Mouse (Mus musculus) embryo, embryonic 10.5 days (tissue): Measurements from ENCODE around the gene Fam178b.
"Not testable (repeated sequence)": the region's sequence is repeated elsewhere in the genome, so short reads cannot be mapped to it uniquely, and the experiment has no call there.

Experiments
- DNase-seq: peaks from one replicate; pipeline ENCODE4 v3.0.0-alpha.2; 2015; ENCODE audit warnings: low spot score

Gene Fam178b

DNA sequence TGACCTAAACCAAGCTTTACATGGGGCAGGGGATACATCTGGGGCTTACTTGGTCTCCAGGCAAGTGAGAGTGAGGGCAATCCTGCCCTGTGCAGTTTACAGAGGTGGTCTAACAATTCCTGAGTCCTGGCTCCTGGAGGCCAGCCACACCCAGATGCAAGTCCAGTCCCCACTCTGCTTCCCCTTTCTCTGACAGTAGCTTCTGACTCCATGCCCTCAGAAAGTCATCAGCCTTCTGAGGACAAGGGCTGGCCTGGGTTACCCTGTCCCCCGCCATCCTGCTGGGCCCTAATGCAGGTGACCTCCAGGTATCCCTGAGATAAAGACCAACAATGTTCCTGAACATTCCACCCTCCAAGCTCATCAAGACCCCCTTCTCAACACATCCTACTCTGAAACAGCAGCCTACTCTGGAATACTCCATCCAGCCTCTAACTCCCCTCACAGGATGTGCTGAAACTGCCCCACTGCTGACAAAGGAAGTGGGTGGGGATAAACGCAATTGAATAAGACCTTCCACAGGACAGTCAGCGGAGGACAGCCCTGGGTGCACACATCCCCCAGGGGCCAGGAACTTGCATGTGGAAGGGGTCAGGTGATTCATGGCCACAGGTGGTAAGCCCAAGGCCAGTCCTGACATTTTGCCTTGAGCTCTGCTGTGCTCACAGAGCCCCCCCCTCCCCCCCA lies 52.8 kb downstream of the Fam178b start:
- DNase-seq: no peak

DNA sequence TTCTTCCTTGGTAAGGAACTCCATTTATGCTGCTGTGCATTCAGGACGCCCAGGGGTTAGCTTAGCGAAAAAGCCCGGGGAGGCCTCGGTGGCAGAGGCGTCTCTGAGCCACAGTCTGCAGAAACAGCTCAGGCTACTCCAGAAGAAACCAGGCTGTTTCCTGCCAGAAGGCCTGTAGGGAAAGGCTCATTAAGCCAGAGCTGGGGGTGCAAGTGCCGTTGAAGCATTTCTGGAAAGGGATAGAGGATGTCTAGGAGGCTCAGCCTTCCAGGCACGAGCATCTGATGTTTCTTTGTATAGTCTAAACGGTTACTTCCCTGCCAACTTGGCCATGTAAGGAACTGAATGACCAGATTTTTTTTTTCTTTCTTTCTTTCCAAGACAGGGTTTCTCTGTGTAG lies 54.4 kb downstream of the Fam178b start:
- DNase-seq: no peak

DNA sequence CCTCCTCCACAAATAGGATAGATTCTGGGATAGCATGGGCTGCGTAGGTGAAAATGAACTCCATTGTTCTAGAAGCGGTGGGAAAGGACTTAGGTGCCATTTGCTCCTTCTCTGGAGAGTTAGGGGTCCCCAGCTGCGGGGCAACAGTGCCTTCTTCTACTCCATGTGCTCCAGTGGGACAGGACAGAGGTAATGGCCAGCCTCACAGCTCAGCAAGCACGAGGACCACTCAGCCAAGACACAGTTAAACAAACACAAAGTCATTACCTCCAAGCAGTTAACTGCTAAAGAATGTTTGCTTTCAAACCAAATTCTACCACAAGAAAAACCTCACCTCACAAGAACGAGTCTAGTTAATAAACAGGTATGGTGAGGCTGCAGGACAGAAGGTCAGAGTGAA lies 57.5 kb downstream of the Fam178b start:
- DNase-seq: no peak

DNA sequence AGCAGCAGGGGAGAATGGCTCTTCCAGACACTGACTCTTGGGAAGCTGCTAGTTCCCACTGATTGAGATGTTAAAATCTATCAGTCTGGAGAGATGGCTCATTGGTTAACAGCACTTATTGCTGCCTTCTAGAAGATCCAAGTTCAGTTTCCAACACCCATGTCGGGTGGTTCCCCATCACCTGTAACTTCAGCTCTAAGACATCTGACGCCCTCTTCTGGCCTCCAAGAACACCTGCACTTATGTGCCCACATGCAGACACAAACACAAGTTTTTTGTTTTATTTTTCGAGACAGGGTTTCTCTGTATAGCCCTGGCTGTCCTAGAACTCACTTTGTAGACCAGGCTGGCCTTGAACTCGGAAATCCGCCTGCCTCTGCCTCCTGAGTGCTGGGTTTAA lies 67.0 kb downstream of the Fam178b start:
- DNase-seq: not testable (repeated sequence)

DNA sequence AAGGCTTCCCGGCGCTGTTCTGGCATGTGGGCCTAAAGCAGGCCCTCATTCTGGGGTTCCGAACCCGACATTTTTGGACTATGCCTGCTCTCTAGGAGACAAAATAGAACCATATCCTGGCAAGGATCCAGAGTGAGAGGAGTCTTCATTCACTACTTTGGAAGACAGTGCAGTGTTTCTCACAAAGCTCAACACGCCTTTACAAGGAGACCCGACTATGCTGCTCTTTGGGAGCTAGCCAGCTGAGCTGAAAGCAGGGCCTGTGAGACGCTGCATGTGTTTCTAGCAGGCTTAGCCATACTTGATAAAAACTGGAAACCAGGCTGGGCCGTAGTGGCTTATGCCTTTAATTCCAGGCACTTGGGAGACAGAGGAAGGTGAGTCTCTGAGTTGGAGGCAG lies 67.8 kb downstream of the Fam178b start:
- DNase-seq: no peak

DNA sequence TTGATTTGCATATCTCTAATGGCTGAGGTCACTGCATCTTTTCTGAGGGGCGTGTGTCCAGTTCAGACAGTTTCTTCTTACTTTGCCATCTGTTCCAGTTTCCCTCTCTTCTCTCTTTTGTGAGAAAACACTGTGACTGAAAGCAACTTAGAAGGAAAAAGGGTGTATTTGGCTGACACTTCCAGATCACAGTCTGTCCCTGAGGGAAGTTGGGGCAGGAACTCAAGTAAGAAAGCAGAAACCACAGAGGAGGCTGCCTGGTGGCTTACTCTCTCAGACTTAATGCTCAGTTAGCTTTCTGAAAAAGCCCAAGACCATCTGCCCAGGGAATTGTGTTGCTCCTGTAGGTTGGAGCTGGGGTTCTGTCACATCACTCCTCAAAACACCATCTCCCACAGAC lies 68.4 kb downstream of the Fam178b start:
- DNase-seq: no peak

DNA sequence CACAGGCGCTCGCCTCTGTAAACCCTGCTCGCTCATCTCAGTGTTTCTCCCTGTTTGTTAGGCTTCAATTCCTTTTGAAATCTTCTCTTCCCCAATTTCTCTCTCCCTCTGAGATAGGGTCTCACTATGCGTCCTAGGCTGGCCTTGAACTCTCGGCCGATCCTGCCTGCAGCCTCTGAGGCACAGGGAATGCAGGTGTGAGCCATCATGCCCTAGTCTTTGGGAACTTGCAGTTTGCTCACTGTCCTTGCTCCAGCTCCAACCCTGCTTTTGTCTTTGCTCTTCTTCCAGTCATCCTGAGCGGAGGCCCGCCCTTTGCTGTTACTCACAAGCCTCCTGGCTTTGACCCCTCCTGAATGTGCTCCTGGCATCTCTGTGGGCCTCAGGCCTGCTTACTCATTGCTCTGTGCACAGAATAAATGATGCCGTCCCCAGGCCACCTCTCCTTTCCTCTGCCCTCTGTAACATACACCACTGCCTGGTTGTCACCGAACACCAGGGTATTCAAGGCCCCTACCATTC lies 69.5 kb downstream of the Fam178b start:
- no peak for DNase-seq

DNA sequence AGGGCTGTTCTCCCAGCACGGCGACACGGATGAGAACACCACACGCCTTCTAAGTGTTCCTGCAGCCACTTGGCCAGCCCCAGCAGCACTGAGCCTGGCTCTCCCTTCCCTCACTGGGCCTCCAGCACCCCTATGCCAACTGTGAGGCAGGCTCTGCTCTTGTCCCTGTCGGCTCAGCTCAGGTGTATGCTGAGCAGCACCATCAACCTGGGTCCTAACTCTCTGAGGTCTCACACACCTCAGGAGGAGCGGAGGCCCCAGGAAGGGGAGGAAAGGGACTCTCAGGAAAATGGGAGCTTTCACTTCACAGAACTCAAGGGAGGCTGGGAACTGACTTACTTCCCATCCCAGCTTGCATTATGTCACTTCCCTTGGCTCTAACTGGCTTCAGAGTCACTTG lies 70.6 kb downstream of the Fam178b start:
- no peak for DNase-seq

DNA sequence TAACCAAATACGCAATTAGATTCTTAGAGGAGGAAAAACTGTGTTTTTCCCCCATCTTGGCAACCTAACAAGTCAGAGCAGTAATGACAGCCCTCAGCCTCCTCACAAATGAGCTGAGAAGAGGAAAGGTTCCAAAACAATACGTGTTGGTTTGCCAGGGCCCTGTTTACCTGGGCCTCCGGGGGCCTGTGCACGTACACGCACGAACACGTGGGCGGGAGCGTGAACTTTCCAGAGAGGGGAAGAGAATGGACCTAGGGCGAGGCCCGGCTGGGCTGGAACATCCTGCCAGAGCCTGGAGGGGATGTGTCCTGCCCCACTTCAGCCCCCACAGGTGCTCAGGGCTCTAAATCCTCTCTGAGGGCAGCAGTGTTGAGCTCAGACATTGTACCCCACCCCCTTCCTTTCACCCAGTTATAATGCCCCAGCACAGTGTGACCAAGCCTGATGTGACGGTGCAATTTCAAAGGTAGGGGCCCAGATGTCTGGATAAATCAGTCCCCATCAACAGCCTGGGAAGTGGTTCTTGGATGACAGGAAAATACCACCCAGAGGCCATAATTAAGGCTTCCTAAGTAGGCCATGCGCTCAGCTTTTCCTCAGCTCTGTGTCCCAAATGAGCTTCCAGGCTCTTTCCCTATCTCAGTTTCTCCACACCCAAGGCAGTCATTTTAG lies 71.4 kb downstream of the Fam178b start:
- no peak for DNase-seq

DNA sequence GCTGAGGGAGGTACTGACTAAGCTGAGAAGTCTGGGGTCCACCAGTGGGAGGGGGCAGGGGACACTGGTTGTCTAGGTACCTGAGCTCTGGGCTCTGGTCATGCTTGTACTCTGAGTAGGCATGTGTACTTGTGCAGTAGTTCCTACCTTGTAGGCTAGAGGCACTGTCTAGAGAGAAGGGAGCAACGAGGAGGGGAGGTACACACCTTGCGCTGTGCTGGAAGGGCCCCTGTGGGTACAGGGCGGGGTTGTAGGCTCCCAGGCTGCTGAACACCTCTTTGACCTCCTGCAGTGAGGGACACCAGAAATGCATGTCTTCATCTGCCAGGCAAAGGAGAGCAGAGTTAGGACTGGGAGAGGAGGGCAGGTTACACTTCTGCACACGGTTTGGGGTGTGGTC lies 74.8 kb downstream of the Fam178b start:
- DNase-seq: no peak

DNA sequence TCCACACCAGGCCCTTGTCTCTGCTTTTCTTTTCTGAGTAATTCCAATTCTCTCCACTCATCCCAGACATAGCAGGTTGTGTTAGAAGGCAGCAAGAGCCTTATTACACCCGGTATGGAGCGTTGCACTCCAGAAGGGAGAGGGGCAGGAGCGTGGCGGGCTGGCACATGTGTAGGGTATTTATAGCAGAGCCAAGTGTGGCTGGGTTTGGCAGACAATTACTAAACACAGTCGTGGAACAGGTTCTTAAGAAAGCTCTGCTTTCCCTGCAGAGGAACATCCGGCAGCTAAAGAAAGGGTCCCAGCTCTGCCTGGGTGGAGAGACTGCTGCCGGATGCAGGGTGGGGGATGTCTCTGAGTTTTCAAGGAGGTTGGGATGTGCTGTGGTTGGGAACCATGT lies 76.0 kb downstream of the Fam178b start:
- no peak for DNase-seq

DNA sequence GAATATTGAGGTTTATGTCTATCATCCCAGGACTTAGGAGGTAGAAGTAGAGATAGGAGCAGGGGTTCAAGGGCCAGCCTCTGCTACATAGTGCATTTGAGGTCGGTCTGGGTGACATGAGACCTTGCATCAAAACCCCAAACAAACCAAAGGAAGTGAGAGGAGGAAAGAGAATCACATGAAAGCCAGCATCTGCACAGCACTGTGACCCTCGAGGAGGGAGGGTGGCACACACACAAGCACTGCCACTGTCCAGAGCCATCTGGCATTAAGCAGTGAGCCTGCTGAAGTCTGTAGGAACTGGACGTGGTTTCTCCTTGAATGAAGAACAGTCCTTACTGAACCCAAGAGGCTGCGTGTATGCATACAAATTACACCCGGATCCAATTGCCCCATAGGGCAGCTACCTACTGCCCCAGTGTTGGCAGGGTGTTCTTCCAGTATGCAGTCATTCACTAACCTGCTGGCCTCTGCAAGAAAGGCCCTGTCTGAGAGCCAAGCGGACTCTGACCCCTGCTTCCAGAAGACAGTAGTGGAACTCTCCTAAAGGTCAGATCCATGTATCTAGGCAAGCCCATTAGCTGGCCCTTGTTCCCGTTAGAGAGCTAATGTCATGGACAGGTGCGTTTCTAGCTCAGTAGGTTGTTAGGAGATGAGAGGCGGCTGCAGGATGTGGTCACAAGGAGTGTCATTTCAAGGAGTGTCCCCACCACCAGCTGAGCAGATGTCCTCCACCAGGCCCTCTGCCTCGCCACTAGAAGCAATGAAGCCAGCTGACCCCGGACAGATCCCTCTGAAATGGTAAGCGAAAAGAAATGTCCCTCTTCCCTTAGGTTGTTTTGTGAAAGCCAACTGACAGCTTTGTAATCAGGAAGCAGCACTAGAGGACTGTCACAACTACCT lies 78.5 kb downstream of the Fam178b start:
- DNase-seq: no peak

DNA sequence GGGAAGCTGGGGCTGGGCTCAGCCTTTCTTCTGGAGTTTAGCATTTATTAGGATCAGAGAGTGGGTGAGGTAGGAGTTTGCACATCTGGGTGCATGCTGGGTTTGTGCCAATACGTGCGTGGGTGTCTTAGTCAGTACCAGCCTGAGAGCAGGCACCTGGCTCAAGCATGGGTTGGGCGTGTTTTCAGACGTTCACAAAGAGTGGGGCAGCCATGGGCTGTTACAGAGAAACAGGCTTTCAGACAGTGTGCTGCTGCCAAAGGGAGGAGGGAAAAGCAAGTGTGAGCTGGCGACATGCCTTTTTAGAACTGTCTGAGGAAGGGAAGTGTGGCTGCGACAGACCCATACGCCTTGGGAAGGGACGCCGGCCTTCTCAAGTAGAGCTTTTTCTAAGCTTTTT lies 79.6 kb downstream of the Fam178b start:
- no peak for DNase-seq

DNA sequence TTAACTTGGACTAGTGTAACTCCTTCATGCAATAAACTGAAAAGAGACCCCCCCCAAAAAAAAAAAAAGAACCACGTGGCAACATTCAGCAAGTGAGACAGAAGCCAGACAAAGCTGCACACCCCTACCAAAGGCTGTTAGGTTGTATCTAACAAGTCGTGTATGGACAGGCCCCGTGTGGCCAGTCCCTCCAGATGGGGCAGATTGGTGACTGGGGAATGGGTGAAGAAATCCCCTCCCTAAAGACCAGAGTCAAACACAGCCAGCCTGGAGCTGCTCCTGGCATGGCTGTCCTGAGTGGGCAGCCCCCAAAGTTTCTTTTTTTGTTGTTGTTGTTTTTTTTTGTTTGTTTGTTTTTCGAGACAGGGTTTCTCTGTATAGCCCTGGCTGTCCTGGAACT lies 80.7 kb downstream of the Fam178b start:
- DNase-seq: no peak

DNA sequence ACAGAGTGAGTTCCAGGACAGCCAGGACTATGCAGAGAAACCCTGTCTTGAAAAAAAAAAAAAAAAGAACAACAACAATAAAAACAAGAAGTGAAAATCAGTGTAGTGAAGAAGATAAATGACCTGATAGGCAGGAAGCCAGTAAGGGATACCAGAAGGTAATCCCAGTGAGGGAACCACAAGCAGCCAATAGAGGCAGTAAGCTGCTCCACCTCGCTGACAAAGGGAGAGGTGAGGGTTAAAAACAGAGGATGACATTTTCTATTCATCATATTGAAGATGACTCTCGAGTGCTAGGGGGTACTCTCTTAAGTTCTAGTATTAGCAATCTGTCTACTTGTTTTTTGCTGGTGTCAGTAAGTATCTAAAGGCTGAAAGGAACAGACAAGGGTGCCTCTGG lies 84.6 kb downstream of the Fam178b start:
- DNase-seq: no peak

DNA sequence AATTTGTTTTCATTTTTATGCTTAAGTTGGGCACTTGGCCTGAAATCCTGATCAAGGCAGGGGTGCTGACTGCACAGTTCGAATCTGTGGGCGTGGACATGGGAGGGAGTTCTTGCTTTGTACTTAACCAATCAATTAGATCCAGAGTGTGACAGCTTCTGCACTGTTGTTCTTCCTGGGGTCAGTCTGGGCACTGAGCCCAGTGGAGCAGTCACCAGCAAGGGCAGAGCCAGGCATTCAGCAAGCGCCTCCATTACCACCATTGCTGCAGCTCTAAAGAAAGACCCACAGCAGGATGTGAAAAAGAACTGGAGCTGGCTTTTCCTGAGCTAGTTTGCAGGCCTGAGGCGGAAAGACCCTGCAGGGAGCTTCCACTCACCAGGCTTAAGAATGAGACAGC lies 86.9 kb downstream of the Fam178b start:
- peak; percentile 70 for DNase-seq

DNA sequence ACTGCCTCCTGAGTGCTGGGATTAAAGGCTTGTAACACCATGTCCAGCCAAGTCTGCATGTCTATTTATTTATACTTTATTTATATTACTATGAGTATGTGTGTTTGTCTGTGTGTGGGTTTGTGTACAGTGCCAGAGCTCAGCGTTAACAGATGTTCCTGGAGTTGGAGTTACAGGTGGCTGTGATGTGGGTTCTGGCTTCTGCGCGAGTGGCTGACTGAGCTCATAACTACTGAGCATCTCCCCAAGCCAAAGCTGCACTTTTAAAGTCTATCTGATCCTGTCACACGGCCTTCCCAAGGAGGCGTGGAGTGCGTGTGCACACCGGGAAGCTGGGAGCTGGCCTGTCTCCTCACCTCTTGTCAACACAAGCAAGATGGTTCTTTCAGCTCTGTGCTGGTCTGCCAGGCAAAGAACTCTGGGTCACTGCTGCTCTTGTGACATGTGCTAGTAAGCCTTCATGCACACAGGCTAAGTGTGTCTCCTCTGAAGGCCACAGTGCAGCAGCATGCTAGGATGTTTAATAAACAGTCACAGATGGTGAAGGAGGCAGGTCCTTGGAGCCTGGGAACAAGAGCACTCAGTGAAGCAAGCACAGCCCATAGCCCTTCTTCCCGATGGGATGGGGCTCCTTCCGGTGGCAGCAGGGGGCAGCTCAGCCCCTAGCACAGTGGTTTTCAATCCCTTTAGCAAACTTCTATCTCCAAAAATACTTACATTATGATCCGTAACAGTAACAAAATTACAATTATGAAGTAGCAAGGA lies 87.6 kb downstream of the Fam178b start:
- peak; percentile 46 for DNase-seq

DNA sequence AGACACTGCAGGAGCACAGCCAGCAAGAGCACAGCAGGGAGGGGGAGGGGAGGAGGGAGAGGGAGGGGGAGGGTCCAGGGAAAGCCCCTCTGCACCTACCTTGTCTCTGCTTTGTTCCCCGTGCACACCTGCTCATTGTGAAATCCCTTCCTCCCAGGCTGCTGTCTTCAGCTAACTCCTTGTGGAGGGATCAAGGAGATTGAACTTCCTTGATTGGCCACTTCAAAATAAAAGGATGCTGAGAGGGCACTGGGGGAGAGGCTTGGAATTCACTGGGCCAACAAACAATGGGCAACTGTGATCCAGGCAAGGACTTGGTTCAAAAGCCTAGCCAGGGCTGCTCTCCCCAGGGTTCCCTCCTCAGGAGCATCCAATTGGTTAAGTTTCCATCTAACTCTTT lies 89.9 kb downstream of the Fam178b start:
- DNase-seq: no peak

DNA sequence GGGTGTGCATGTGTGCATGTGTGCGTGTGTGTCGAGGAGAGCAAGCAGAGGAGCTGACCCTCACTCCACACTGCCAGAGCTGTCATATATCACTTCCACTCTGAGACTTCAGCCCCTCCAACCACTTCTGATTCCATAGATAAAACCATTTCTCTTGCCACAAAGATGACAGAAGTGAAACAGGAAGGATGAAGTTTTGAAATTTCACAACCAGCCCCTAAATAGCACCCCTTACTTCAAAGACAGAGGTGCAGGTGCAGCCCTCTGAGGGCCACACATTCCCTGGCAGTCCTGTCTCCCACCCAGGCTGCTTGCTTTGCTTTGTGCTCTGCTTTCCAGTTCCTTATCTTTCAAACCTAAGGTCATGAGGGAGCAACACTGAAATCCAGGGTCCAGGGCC lies 91.6 kb downstream of the Fam178b start:
- DNase-seq: no peak

DNA sequence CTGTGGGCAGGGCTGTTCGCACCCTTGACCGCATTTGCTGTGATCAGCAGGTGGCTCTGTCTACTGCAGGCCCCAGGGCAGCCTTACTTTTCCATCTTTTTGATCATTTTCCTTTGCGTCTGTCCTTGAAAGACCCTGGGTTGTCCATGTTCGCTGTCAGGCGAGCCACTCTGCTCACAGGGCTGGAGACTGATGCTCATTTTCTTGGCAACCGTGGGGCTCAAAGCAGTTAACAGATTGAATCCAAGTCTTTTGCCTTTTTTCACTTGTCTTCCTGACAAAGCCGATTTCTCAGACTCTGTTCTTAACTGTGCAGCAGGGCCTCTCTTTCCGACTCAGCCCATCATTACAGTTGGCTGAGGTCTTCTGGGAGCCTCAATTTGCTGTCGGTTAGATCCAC lies 92.3 kb downstream of the Fam178b start:
- DNase-seq: no peak

DNA sequence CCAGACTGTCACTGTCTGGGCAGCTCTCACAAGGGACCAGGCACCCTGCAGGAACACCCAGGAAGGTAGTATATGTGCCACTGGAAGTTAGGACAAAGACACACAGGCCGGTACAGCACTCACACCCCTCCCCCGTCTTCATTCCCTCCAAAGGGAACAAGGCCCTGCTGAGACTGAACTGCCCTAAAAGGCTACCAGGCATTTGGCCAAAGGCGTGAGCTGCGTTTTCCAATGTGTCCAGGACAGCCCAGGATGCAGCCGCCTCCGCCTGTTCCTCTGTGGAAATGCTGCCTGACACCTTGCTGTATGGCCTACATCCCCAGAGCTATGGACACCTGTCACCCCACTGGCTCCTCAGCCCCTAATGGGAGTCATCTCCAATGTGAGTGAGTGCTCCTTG lies 93.5 kb downstream of the Fam178b start:
- no peak for DNase-seq
